Comparison of ENCODE assay signal across 9 mouse cellular contexts in genomic region chr5:91074026-91074425, GRCm38 (mm10). TPM values are rescaled to one million over a fixed set of nuclear protein-coding genes. Genes with fewer than 3 reads are reported as not detected.
A peak's percentile ranks its signal among the peaks of the same experiment; 100 is the strongest.
DNase-seq lines count a peak whose midpoint lies in the region; ATAC-seq and TF ChIP-seq lines count a peak whose summit lies in the region.
"Had no signal": no experiment of that assay in that cellular context is flagged by ENCODE, and none has a peak within 500 bp of the region (broad histone marks: within the 10 kb centered on the region; RNA-seq: fewer than 3 reads in every experiment).

No protein-coding gene starts in this region.

- ATAC-seq in lung, postnatal 0 days = peak; percentile 80
- ATAC-seq in stomach, postnatal 0 days (ENCODE audit: low FRiP score, low TSS enrichment) = no peak

- intact Hi-C loops in heart, postnatal 36 days (cut with DNase I) = no loop called here

- DNase-seq in urinary bladder, postnatal 25 days (ENCODE audit: low spot score) = peak; percentile 8
- DNase-seq in urinary bladder, adult 18-20 months (ENCODE audit: low spot score in 2 of 2) = no peak
- DNase-seq in heart, postnatal 36 days = peak; percentile 7 to 12
- DNase-seq in lung, postnatal 0 days (ENCODE audit: low spot score) = peak; percentile 55
- DNase-seq in stomach, postnatal 0 days (ENCODE audit: low spot score) = no peak
- DNase-seq in adrenal gland, postnatal 14 days = no peak
- no peak for DNase-seq in kidney, adult 9 months
- DNase-seq in thymus, postnatal 14 days = no peak

- H3K4me2 ChIP-seq in lung, postnatal 0 days (replicated peaks; ENCODE audit: low read depth, low read length) = peak overlapping the region; percentile 57
- H3K4me2 ChIP-seq in stomach, postnatal 0 days (replicated peaks; ENCODE audit: low read depth) = peak overlapping the region; percentile 62

- whole genome bisulfite sequencing in lung, postnatal 0 days = 10% methylated on average over 8 of the region's 8 CpGs
- 24% methylated on average over 8 of the region's 8 CpGs for WGBS in stomach, postnatal 0 days

- no peak for TF ChIP-seq CTCF in lung, postnatal 0 days (IDR thresholded peaks at IDR 0.05)
- TF ChIP-seq CTCF in stomach, postnatal 0 days (IDR thresholded peaks at IDR 0.05; ENCODE audit: low read depth) = no peak

- no peak for TF ChIP-seq EP300 in lung, postnatal 0 days (IDR thresholded peaks at IDR 0.05)
- TF ChIP-seq EP300 in stomach, postnatal 0 days (optimal IDR thresholded peaks at IDR 0.05) = no peak

- no peaks in the 10 kb centered on the region for H3K36me3 ChIP-seq in lung, postnatal 0 days (ENCODE audit: insufficient read depth, low read length)
- H3K36me3 ChIP-seq in stomach, postnatal 0 days (ENCODE audit: control insufficient read depth, insufficient read depth, low read length) = no peaks in the 10 kb centered on the region

- H3K9ac ChIP-seq in lung, postnatal 0 days (replicated peaks; ENCODE audit: low read depth) = no peak overlapping the region
- peak overlapping the region; percentile 47 for H3K9ac ChIP-seq in stomach, postnatal 0 days (ENCODE audit: low read length)

- H3K27ac ChIP-seq in lung, postnatal 0 days (ENCODE audit: low read length) = no peak overlapping the region
- peak overlapping the region; percentile 56; the same call in 1 of the 2 replicates for H3K27ac ChIP-seq in stomach, postnatal 0 days (replicated peaks)

- H3K4me3 ChIP-seq in lung, postnatal 0 days (ENCODE audit: low read depth, low read length) = peak overlapping the region; percentile 33
- peak overlapping the region; percentile 42 for H3K4me3 ChIP-seq in stomach, postnatal 0 days (ENCODE audit: low read depth, low read length)

- H3K27me3 ChIP-seq in lung, postnatal 0 days (replicated peaks; ENCODE audit: insufficient read depth, low read length) = no peaks in the 10 kb centered on the region
- no peaks in the 10 kb centered on the region for H3K27me3 ChIP-seq in stomach, postnatal 0 days (ENCODE audit: control insufficient read depth, insufficient read depth, low read length)

- H3K4me1 ChIP-seq in lung, postnatal 0 days (ENCODE audit: insufficient read depth, low read depth, low read length) = no peaks in the 10 kb centered on the region
- H3K4me1 ChIP-seq in stomach, postnatal 0 days (replicated peaks; ENCODE audit: control insufficient read depth, insufficient read depth) = 0 out of 2 replicates have a peak, but pooled peaks cover 4% of the 10 kb centered on the region

- no peaks in the 10 kb centered on the region for H3K9me3 ChIP-seq in lung, postnatal 0 days (ENCODE audit: low read length)
- no peaks in the 10 kb centered on the region for H3K9me3 ChIP-seq in stomach, postnatal 0 days (ENCODE audit: control insufficient read depth, low read length)

RNA-seq across cellular contexts. Expression of gene Ereg, which starts 0.4 kb away (rescaled TPM):
- under 1 TPM in 1 of 2 experiments, not detected in 1; 0.11 TPM for total RNA-seq in heart, postnatal 36 days (2021)
- 0.17 and 0.18 TPM in 2 replicates for polyA plus RNA-seq in lung, postnatal 0 days (2015; fragmentation: Nextera tagmentation; extraction: Ambion mirVana)
- polyA plus RNA-seq in stomach, postnatal 0 days (2015; fragmentation: Nextera tagmentation; extraction: Ambion mirVana) = 3.2 and 3.3 TPM in 2 replicates
- 0.07 TPM in 1 of 2 replicates, not detected in the other for total RNA-seq in adrenal gland, postnatal 14 days (2021)
- total RNA-seq: monocyte, adult 5-6 weeks had no signal

RNA-seq across cellular contexts. Expression of gene Epgn, which starts 46.8 kb away (rescaled TPM):
- under 1 TPM; 0.33 to 0.46 TPM for total RNA-seq in heart, postnatal 36 days (2021)
- not detected in 2 replicates for polyA plus RNA-seq in lung, postnatal 0 days (2015; fragmentation: Nextera tagmentation; extraction: Ambion mirVana)
- polyA plus RNA-seq in stomach, postnatal 0 days (2015; fragmentation: Nextera tagmentation; extraction: Ambion mirVana) = 0.12 and 0.17 TPM in 2 replicates
- total RNA-seq in adrenal gland, postnatal 14 days (2021) = not detected in 2 replicates
- total RNA-seq: monocyte, adult 5-6 weeks had no signal

Comparison
In these comparisons a context has a peak if more than half of its experiments do, and no peak if none do; other contexts are left out.
1. DNase-seq: peak in urinary bladder, postnatal 25 days (single experiment), heart, postnatal 36 days (2 of 2) and lung, postnatal 0 days (single experiment); none in urinary bladder, adult 18-20 months (0 of 2), stomach, postnatal 0 days (single experiment), adrenal gland, postnatal 14 days (single experiment), kidney, adult 9 months (single experiment) and thymus, postnatal 14 days (single experiment).